Mouse (Mus musculus) hindbrain, embryonic 10.5 days (tissue): ENCODE data around the gene Il22ra2. TPM values are rescaled to one million over a fixed set of nuclear protein-coding genes. Genes with fewer than 3 reads are reported as not detected.

Source experiments
- DNase-seq: peaks from one replicate; pipeline ENCODE4 v3.0.0-alpha.2; 2017; ENCODE audit warnings: low spot score
- H3K27ac ChIP-seq: fragments of 300-500 bp; sonication (generic); 2 replicates; pipeline ENCODE4 v1.5.1; 2016; ENCODE audit warnings: mild to moderate bottlenecking, moderate library complexity
- H3K27me3 ChIP-seq: fragments of 300-500 bp; sonication (generic); 2 replicates; pipeline ENCODE4 v1.6.1; 2016; ENCODE audit warnings: mild to moderate bottlenecking; ENCODE audit not compliant: poor library complexity, insufficient read depth, severe bottlenecking
- H3K36me3 ChIP-seq: fragments of 300-500 bp; sonication (generic); 2 replicates; pipeline ENCODE4 v1.6.1; 2016; ENCODE audit warnings: mild to moderate bottlenecking, moderate library complexity
- H3K4me1 ChIP-seq: fragments of 300-500 bp; sonication (generic); replicated peaks from 2 replicates; pipeline ENCODE4 v1.6.1; 2016; ENCODE audit warnings: mild to moderate bottlenecking
- H3K4me3 ChIP-seq: fragments of 300-500 bp; sonication (generic); 2 replicates; pipeline ENCODE4 v1.5.1; 2016; ENCODE audit warnings: mild to moderate bottlenecking, moderate library complexity
- H3K9me3 ChIP-seq: fragments of 300-500 bp; sonication (generic); 2 replicates; pipeline ENCODE4 v1.6.1; 2016; ENCODE audit warnings: mild to moderate bottlenecking, moderate library complexity
- WGBS: fragments of 180-500 bp; shearing (Covaris S2); methylation state at CpG from one replicate; pipeline ENCODE4 v1.1.7; 2016; 5-methylcytosine and 5-hydroxymethylcytosine counted together
- polyA plus RNA-seq: library from polyadenylated mRNA; unstranded; fragments of >200 nt; fragmentation: Nextera tagmentation; extraction: Ambion mirVana; gene quantifications from 2 replicates; pipeline ENCODE4 v1.2.1, GENCODE M21; 2016

Gene Il22ra2
- polyA plus RNA-seq, result not detected in 2 replicates

DNA sequence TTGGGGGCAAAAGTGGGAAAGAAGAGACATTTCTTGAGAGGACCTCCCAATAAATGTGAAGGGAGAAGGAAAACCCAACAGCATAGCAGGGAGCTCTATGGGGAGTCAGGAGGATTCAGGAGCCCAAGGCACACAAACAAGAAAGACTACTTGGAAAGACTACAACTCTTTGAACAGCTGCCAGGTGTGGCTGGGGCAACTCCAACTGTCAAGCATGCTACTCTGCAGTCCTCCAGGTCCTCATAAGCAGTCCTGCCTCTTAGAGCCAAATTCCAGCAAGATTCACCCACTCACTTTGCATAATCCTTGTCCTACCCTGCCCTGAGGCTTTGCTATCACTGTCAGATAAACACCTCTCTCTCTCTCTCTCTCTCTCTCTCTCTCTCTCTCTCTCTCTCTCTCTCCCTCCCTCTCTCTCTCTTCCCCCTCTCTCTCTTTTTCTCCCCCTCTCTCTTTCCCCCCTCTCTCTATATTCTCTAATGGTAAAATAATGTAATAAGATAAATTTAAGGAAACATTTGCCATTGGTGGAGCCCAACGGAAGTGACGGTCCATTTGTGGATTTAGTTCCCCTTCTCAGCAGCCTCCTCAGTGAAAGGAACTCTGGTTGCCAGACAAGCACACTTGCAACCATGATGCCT is at the start of gene Il22ra2:
Gene Il22ra2 (plus strand): TSS at position 591 of the 641 bp plus-strand sequence.
- Histone ChIP-seq H3K4me1 (no peaks in the 10 kb centered on the region), H3K9me3 (no peaks in the 10 kb centered on the region), H3K27ac (no peak within 1 kb of the TSS), H3K4me3 (no peak within 1 kb of the TSS), H3K27me3 (no peaks in the 10 kb centered on the region), H3K36me3 (no peaks in the 10 kb centered on the region)
- WGBS, result 94% methylated on average over 2 of the region's 2 CpGs
- no peak for DNase-seq

DNA sequence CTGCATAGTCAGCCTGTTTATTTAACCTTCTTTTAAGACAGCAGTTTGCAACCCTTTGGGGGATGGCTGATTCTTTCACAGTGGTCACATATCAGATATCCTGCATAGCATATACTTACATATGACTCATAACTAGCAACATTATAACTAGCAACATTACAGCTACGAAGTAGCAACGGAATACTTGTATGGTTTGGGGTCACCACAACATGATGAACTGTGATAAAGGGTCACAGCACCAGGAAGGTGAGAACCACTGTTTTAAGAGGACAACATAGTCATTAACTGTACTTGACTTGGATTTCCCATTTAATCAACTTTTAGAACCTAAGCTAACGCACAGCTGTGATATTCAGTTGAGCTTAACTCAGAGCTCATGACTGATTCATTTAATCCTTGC is 44.2 kb upstream of the Il22ra2 start:
- H3K27ac ChIP-seq, result no peak overlapping the region
- no peaks in the 10 kb centered on the region for H3K9me3 ChIP-seq
- H3K36me3 ChIP-seq, result no peaks in the 10 kb centered on the region
- H3K4me3 ChIP-seq, result no peak overlapping the region
- WGBS, result 89% methylated on average over 3 of the region's 3 CpGs
- no peak for DNase-seq
- no peaks in the 10 kb centered on the region for H3K27me3 ChIP-seq
- no peaks in the 10 kb centered on the region for H3K4me1 ChIP-seq

DNA sequence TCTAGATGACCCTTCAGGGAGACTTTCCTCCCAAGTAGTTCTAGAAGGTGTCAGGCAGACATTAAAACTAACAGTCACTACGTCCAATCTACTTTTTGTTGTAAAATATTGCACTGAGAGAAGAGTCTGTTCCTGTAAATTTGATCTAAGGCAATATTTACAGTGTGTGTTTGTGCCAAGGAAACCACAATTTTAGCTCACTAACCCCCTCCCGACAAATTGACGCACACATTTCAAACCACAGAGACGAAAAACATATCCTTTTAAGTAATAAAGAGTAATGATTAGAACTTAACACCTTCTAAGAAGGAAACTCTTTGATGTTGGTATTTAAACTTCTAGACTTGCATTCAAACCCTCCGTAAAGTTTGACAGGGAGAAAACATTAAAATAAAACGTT is 43.8 kb upstream of the Il22ra2 start:
- no peaks in the 10 kb centered on the region for H3K36me3 ChIP-seq
- H3K4me3 ChIP-seq, result no peak overlapping the region
- no peak for DNase-seq
- no peaks in the 10 kb centered on the region for H3K9me3 ChIP-seq
- H3K27me3 ChIP-seq, result no peaks in the 10 kb centered on the region
- H3K4me1 ChIP-seq, result no peaks in the 10 kb centered on the region
- no peak overlapping the region for H3K27ac ChIP-seq
- 87% methylated on average over 6 of the region's 6 CpGs for WGBS

DNA sequence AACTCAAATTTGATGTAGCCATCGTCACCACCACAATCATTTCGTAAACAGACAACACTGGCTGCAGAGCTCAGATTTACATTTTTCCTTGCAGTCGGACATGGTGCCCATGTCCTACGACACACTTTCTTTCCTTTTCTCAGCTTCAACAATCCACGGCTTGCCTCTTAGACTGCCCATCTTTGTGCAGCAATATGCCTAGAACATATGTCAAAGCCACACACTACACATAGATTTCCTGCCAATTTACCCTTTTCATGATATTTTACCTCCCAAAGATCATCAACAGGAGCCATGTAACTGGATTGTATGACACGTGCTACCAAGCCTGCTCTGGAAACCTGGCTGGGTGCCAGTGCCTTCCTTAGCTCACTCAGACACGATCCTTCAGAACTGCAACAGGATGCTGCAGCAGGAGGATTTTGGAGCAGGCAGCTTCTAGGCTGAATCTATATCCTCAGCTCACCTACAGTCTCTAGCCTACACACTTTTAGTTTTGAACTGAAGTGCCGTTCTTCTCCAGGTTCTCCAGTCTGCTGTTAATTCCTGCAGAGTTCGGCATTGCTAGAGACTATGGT is 43.3 kb upstream of the Il22ra2 start:
- no peaks in the 10 kb centered on the region for H3K27me3 ChIP-seq
- 86% methylated on average over 9 of the region's 9 CpGs for WGBS
- no peaks in the 10 kb centered on the region for H3K9me3 ChIP-seq
- no peaks in the 10 kb centered on the region for H3K36me3 ChIP-seq
- H3K4me3 ChIP-seq, result no peak overlapping the region
- no peak for DNase-seq
- H3K27ac ChIP-seq, result no peak overlapping the region
- H3K4me1 ChIP-seq, result no peaks in the 10 kb centered on the region

DNA sequence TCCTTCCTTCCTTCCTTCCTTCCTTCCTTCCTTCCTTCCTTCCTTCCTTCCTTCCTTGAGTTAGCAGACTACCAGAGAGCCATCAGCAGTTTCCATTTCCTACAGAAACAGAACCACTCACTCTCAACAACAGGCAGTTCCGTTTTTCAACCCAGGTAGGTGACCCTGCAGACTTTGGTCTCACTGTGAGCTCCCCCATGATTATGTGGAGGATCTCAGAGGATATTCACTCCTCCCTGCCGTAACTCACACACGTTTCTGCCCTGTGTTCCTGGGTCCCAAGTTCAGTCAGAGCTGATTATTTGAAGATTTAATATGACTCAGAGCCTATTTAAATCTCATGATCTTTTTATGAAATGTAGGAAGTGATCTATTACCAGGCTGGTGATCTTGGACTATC is 41.1 kb upstream of the Il22ra2 start:
- H3K4me3 ChIP-seq, result no peak overlapping the region
- 0 out of 2 replicates have a peak, but pooled peaks cover 4% of the 10 kb centered on the region for H3K4me1 ChIP-seq
- H3K36me3 ChIP-seq, result no peaks in the 10 kb centered on the region
- no peak for DNase-seq
- H3K27ac ChIP-seq, result no peak overlapping the region
- no peaks in the 10 kb centered on the region for H3K27me3 ChIP-seq
- H3K9me3 ChIP-seq, result no peaks in the 10 kb centered on the region
- WGBS, result 70% methylated on average over 3 of the region's 3 CpGs

DNA sequence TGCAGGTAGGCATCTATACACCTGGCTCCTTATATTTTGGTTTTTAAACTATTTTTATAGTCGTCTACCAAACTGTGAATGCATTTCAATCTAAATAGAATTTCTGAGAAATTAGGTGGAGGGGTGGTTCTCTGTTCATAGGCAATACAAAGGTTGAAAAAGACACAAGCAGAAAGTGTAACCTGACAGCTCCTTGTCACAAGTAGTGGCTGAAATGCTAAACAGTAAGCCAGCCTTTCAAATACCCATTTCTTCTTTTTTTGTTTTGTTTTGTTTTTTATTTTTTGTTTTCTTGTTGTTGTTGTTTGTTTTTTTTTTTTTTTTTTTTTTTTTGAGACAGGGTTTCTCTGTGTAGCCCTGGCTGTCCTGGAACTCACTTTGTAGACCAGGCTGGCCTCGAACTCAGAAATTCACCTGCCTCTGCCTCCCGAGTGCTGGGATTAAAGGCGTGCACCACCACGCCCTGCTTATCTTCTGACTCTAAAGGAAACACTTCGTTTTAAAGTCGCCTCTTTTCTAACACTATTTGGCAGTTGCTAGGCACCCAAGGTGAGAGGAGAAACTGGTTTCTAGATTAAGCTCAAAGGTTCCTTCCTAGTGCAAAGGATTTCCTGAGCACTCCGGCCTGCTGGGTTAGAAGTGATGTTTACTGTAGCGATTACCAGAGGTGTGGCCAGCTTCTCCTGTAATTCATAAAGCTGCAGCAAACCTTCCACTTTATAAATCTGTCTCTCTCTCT is 39.8 kb upstream of the Il22ra2 start:
- H3K27me3 ChIP-seq, result no peaks in the 10 kb centered on the region
- H3K4me1 ChIP-seq, result 0 out of 2 replicates have a peak, but pooled peaks cover 4% of the 10 kb centered on the region
- no peak overlapping the region for H3K27ac ChIP-seq
- WGBS, result 81% methylated on average over 9 of the region's 9 CpGs
- H3K4me3 ChIP-seq, result no peak overlapping the region
- no peaks in the 10 kb centered on the region for H3K36me3 ChIP-seq
- H3K9me3 ChIP-seq, result no peaks in the 10 kb centered on the region
- no peak for DNase-seq

DNA sequence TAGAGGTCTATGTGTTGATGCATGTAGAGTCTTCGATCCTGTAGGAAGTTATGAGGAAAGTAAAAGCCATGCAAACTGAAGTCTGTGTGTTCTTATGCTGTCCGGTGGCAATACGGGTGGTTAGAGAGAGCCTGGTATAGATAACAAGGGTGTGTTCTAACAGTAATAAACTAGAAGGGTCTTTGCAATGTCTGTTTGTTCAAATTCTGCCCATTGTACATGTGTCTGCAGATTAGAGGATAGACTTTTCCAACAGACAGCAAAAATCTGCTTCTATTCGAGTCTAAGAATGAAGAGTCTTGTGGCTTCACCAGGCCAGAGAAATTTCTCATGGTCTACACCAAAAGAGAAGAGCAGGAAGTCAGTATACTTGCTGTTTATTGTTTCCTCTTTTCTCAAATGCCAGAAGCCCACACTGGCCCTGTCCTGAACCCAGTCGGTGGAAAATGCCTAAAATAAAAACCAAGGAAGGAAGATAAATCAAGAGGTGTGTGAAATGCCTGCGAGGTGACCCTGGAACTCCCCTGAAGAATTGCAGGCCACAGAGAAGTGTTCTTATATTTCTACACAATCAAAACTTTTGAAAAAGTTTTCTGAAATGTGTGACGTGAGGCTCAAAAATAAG is 38.9 kb upstream of the Il22ra2 start:
- H3K4me3 ChIP-seq, result no peak overlapping the region
- 0 out of 2 replicates have a peak, but pooled peaks cover 4% of the 10 kb centered on the region for H3K4me1 ChIP-seq
- no peaks in the 10 kb centered on the region for H3K9me3 ChIP-seq
- DNase-seq, result no peak
- no peak overlapping the region for H3K27ac ChIP-seq
- no peaks in the 10 kb centered on the region for H3K27me3 ChIP-seq
- H3K36me3 ChIP-seq, result no peaks in the 10 kb centered on the region
- 85% methylated on average over 7 of the region's 7 CpGs for WGBS

DNA sequence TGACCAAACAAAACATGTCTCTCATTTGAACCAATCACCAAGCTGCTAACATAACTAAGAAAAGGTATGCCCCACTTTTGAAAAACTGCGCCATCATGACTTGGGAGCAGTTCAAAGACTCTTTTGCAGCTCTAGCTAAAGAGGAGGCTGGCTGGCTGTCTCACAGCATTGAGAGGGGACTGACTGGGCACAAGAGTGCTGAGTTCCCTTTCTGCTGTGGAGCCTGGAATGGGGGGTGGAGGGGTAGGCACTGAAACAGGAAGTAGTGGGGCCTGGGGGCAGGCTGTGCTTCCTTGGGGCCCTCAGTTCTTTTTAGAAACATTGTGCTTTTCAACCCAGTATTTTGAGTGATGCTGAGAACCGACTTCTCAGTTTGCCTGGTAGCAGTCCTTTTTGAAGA is 37.7 kb upstream of the Il22ra2 start:
- H3K36me3 ChIP-seq, result no peaks in the 10 kb centered on the region
- no peak overlapping the region for H3K4me3 ChIP-seq
- WGBS, result 80% methylated on average over 2 of the region's 2 CpGs
- H3K27me3 ChIP-seq, result no peaks in the 10 kb centered on the region
- no peak overlapping the region for H3K27ac ChIP-seq
- 0 out of 2 replicates have a peak, but pooled peaks cover 4% of the 10 kb centered on the region for H3K4me1 ChIP-seq
- no peak for DNase-seq
- no peaks in the 10 kb centered on the region for H3K9me3 ChIP-seq

DNA sequence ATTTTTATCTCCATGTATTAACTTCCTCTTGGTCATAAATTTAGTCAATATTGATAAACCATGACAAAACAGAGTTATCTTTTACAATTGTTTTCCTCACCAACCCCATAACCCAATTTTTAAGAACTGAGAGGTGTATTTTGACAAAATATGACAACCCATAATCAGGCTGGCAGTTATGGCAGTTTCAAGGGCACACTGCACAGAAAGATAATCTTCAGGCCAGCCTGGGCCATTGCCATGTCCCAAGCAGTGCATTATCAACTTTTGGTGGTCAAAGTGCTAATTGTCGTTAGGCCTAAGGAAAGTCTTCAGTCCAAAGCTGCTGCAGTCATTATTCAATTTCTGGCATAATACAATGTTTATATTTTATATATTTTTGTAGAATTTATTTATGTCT is 37.0 kb upstream of the Il22ra2 start:
- no peak overlapping the region for H3K27ac ChIP-seq
- peaks cover 5% of the 10 kb centered on the region for H3K27me3 ChIP-seq
- 0 out of 2 replicates have a peak, but pooled peaks cover 4% of the 10 kb centered on the region for H3K4me1 ChIP-seq
- WGBS, result 88% methylated on average over 1 of the region's 1 CpGs
- DNase-seq, result no peak
- H3K4me3 ChIP-seq, result no peak overlapping the region
- H3K36me3 ChIP-seq, result no peaks in the 10 kb centered on the region
- H3K9me3 ChIP-seq, result no peaks in the 10 kb centered on the region

DNA sequence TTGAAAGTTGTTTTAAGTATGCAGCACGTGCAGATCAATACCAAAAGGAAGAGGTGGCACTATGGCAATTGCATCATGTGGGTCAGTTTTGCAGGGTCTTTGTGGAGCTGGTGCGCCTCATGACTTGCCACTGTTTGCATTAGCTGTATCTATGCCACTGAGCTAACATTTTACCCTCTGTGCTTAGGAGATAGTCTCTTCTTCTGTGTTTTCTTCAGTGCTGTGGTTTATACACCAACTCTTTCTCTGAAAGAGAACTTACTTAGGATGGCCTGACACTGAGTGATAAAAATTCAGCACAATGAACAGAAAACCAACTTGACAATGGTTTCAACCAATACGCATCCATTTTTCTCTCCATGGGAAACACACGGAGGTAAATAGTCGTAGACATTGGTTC is 35.9 kb upstream of the Il22ra2 start:
- no peak for DNase-seq
- 90% methylated on average over 5 of the region's 5 CpGs for WGBS
- Histone ChIP-seq H3K36me3 (no peaks in the 10 kb centered on the region), H3K27ac (no peak overlapping the region), H3K4me3 (no peak overlapping the region), H3K9me3 (no peaks in the 10 kb centered on the region), H3K27me3 (peaks cover 15% of the 10 kb centered on the region), H3K4me1 (0 out of 2 replicates have a peak, but pooled peaks cover 4% of the 10 kb centered on the region)

DNA sequence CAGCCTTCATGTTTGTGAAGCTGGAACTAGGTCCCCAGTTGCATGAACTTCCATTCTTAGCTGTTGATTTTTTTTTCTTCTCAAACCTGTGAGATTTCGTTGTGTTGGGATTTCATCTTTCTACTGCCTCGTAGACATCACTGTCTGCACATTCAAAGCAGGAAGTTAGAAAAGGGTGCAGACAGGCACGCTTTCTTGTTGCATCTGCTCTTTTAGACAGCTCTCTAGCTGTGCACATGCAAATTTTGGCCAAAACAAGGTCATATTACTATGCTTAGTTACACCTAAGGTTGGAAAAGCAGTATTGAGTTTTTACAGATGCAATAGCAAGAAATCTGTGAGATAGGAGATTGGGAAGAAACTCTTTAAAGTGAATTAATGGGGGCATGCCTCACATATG is 34.5 kb upstream of the Il22ra2 start:
- DNase-seq, result no peak
- 80% methylated on average over 3 of the region's 3 CpGs for WGBS
- H3K9me3 ChIP-seq, result no peaks in the 10 kb centered on the region
- no peak overlapping the region for H3K27ac ChIP-seq
- no peak overlapping the region for H3K4me3 ChIP-seq
- H3K27me3 ChIP-seq, result peaks cover 15% of the 10 kb centered on the region
- peaks cover 7% of the 10 kb centered on the region; the same call in 1 of the 2 replicates for H3K4me1 ChIP-seq
- H3K36me3 ChIP-seq, result no peaks in the 10 kb centered on the region

DNA sequence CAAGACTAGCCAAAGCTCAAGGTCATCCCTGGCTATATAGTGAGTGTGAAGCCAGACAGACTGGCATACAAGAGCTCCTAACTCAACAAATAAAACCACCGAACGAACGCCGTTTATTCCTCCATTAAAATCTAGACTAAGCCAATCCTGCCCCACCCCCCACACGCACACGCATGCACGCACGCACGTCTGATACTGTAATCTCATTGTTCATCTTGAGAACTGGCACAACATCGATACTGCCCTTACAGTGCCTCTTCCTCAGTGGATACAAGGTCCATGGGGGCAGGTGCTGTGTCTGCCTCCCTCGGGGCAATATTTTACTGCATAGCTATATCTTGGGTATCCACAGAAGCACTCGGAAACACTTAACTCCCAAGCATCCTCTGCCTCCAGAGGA is 32.2 kb upstream of the Il22ra2 start:
- Histone ChIP-seq H3K27ac (no peak overlapping the region), H3K27me3 (peaks cover 23% of the 10 kb centered on the region), H3K4me1 (peaks cover 13% of the 10 kb centered on the region), H3K36me3 (no peaks in the 10 kb centered on the region), H3K9me3 (no peaks in the 10 kb centered on the region), H3K4me3 (no peak overlapping the region)
- no peak for DNase-seq
- 91% methylated on average over 12 of the region's 12 CpGs for WGBS

DNA sequence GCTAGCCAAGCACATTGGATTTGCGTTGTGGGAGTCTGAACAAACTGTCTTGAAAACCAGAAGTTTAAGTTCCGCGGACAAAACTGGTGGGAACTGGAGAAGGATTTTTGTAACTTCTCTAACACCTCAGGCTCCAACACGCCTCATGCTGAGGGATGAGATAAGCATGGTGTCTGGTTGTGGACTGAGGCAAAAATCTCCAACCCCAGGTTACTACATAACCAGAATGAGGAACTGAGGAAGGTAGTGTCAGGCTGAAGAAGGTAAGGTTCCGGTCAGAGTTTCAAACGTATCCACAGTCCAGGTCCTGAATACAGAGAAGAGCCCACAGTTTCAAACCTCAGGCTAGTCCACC is 30.5 kb upstream of the Il22ra2 start:
- peak overlapping the region; percentile 75 for H3K4me3 ChIP-seq
- H3K27me3 ChIP-seq, result peaks cover 23% of the 10 kb centered on the region
- DNase-seq, result no peak
- H3K36me3 ChIP-seq, result no peaks in the 10 kb centered on the region
- WGBS, result 31% methylated on average over 6 of the region's 6 CpGs
- peaks cover 13% of the 10 kb centered on the region for H3K4me1 ChIP-seq
- no peak overlapping the region for H3K27ac ChIP-seq
- H3K9me3 ChIP-seq, result no peaks in the 10 kb centered on the region
